Mouse (Mus musculus) adrenal gland, postnatal 14 days (tissue): ENCODE data around the gene Bloc1s1. TPM values are rescaled to one million over a fixed set of nuclear protein-coding genes. Genes with fewer than 3 reads are reported as not detected.

ENCODE experiments used
- DNase-seq: peaks from one replicate; pipeline ENCODE4 v3.0.0; 2021; ENCODE audit warnings: mixed read lengths
- long read RNA-seq, 2 experiments: library from polyadenylated mRNA; stranded (forward); transcript quantifications; one replicate each; pipeline ENCODE4 v2.0.0; 2021
- total RNA-seq: library from RNA; stranded (reverse); gene quantifications from 2 replicates; pipeline ENCODE4 v1.2.3, GENCODE M21; 2021

Gene Bloc1s1
- total RNA-seq: 220 TPM in 2 replicates
- long read RNA-seq, experiment 1, transcript Bloc1s1-201 (4 exons, 550 nt): major isoform, 121 of 147 reads
- long read RNA-seq, experiment 1, partial matches to known transcripts: 22 of 147 reads
- long read RNA-seq, experiment 1, other reads (novel, unspliced or antisense): 3 of 147 reads
- long read RNA-seq, experiment 2, transcript Bloc1s1-201 (4 exons, 550 nt): major isoform, 164 of 182 reads
- long read RNA-seq, experiment 2, partial matches to known transcripts: 13 of 182 reads
- long read RNA-seq, experiment 2, other reads (novel, unspliced or antisense): 5 of 182 reads

GRCm38 (mm10) chr10:128923935-128924334 is at the start of gene Bloc1s1:
Gene Bloc1s1, minus strand, starts transcription at chr10:128924035.
- no peak for DNase-seq

- DNase-seq: no peak
Measured at GRCm38 (mm10) chr10:128972841-128973240, 49.0 kb upstream of the Bloc1s1 start.

GRCm38 (mm10) chr10:128970740-128971250 is 47.0 kb upstream of the Bloc1s1 start:
- no peak for DNase-seq

GRCm38 (mm10) chr10:128968341-128968749 is 44.5 kb upstream of the Bloc1s1 start:
- no peak for DNase-seq

GRCm38 (mm10) chr10:128965871-128966270 is 42.0 kb upstream of the Bloc1s1 start:
- no peak for DNase-seq

GRCm38 (mm10) chr10:128964961-128965360 is 41.1 kb upstream of the Bloc1s1 start:
- no peak for DNase-seq

- DNase-seq: no peak
Measured at GRCm38 (mm10) chr10:128960590-128961584, 37.1 kb upstream of the Bloc1s1 start, which contains the start of gene Mettl7b. Gene Mettl7b, minus strand, starts transcription at chr10:128960988.

GRCm38 (mm10) chr10:128960142-128960541 is 36.3 kb upstream of the Bloc1s1 start:
- no peak for DNase-seq

GRCm38 (mm10) chr10:128958340-128958739 is 34.5 kb upstream of the Bloc1s1 start:
- DNase-seq: no peak

GRCm38 (mm10) chr10:128950208-128950887 is 26.5 kb upstream of the Bloc1s1 start:
- DNase-seq: no peak

- no peak for DNase-seq
Measured at GRCm38 (mm10) chr10:128947496-128947895, 23.7 kb upstream of the Bloc1s1 start.

- peak; percentile 81 for DNase-seq
Measured at GRCm38 (mm10) chr10:128945675-128946074, 21.8 kb upstream of the Bloc1s1 start.

- no peak for DNase-seq
Measured at GRCm38 (mm10) chr10:128940475-128941061, 16.7 kb upstream of the Bloc1s1 start.

GRCm38 (mm10) chr10:128938974-128939373 is 15.1 kb upstream of the Bloc1s1 start:
- DNase-seq: peak; percentile 55

GRCm38 (mm10) chr10:128938457-128938856 is 14.6 kb upstream of the Bloc1s1 start:
- peak; percentile 89 for DNase-seq

- no peak for DNase-seq
Measured at GRCm38 (mm10) chr10:128937756-128938390, 14.0 kb upstream of the Bloc1s1 start.

GRCm38 (mm10) chr10:128935826-128936440 is 12.1 kb upstream of the Bloc1s1 start:
- DNase-seq: no peak

- no peak for DNase-seq
Measured at GRCm38 (mm10) chr10:128934997-128935787, 11.4 kb upstream of the Bloc1s1 start.

- DNase-seq: no peak
Measured at GRCm38 (mm10) chr10:128933976-128934721, 10.3 kb upstream of the Bloc1s1 start.
